Mouse (Mus musculus) spleen, adult 2 months (tissue): Measurements from ENCODE around the gene Patj. TPM values are rescaled to one million over a fixed set of nuclear protein-coding genes. Genes with fewer than 3 reads are reported as not detected.

Experiments
- DNase-seq, 2 experiments: peaks; one replicate each; pipeline versions ENCODE4 v3.0.0 to v3.0.0-alpha.2; 2012 to 2021; ENCODE audit warnings: low spot score in 2 of 2, low read depth in 1 of 2
- H3K27ac ChIP-seq: fragments of 200-500 bp; 2 replicates; pipeline ENCODE4 v1.5.1; 2012; ENCODE audit warnings: low read length, inconsistent platforms; ENCODE audit not compliant: insufficient read depth
- H3K27me3 ChIP-seq: fragments of 200-500 bp; 2 replicates; pipeline ENCODE4 v1.6.1; 2012; ENCODE audit warnings: mild to moderate bottlenecking, moderate library complexity, low read length, inconsistent platforms; ENCODE audit not compliant: control insufficient read depth, insufficient read depth
- H3K36me3 ChIP-seq: fragments of 200-500 bp; 2 replicates; pipeline ENCODE4 v1.6.1; 2012; ENCODE audit warnings: mild to moderate bottlenecking, low read length, inconsistent platforms; ENCODE audit not compliant: control insufficient read depth, insufficient read depth
- H3K4me1 ChIP-seq: fragments of 200-500 bp; 2 replicates; pipeline ENCODE4 v1.6.1; 2011; ENCODE audit warnings: inconsistent platforms; ENCODE audit not compliant: control insufficient read depth, insufficient read depth, insufficient read length
- H3K4me3 ChIP-seq: fragments of 200-500 bp; 2 replicates; pipeline ENCODE4 v1.5.1; 2011; ENCODE audit warnings: mild to moderate bottlenecking, inconsistent platforms; ENCODE audit not compliant: insufficient read depth, insufficient read length; ENCODE audit errors: extremely low read depth
- CTCF ChIP-seq: fragments of 200-500 bp; IDR thresholded peaks from 2 replicates; pipeline ENCODE4 v1.5.1; 2011; ENCODE audit warnings: mild to moderate bottlenecking, inconsistent platforms; ENCODE audit not compliant: insufficient read depth, insufficient read length, insufficient replicate concordance; ENCODE audit errors: extremely low read depth
- POLR2A ChIP-seq: fragments of 200-500 bp; IDR thresholded peaks from 2 replicates; pipeline ENCODE4 v1.6.1; 2011; ENCODE audit warnings: low read depth, low read length, inconsistent platforms
- WGBS: fragments of 180-500 bp; shearing (Covaris S2); methylation state at CpG from one replicate; pipeline ENCODE4 v1.1.7; 2018; 5-methylcytosine and 5-hydroxymethylcytosine counted together
- polyA plus RNA-seq: library from polyadenylated mRNA; depleted of rRNA; stranded (reverse); fragments of >200 nt; gene quantifications from 2 replicates; pipeline ENCODE4 v1.2.3, GENCODE M21; 2012

The Patj gene
- polyA plus RNA-seq, 1 experiment = 4.9 TPM

- DNase-seq = no peak
- WGBS = 92% methylated on average over 8 of the region's 8 CpGs
- TF ChIP-seq CTCF (no peak), POLR2A (no peak)
Observed at GRCm38 (mm10) chr4:98428371-98428770, 32.8 kb downstream of the Patj start.

GRCm38 (mm10) chr4:98435641-98436457 is 40.3 kb downstream of the Patj start:
- H3K4me1 ChIP-seq = peaks cover 11% of the 10 kb centered on the region
- WGBS = 67% methylated on average over 10 of the region's 10 CpGs
- H3K27me3 ChIP-seq = no peaks in the 10 kb centered on the region
- TF ChIP-seq POLR2A (no peak), CTCF (no peak)
- peak; percentile 4 to 7 for DNase-seq
- H3K36me3 ChIP-seq = no peaks in the 10 kb centered on the region
- H3K27ac ChIP-seq = peak overlapping the region; percentile 86
- no peak overlapping the region for H3K4me3 ChIP-seq

More at GRCm38 (mm10) chr4:98428371-98428770, 32.8 kb downstream of the Patj start:
- Histone ChIP-seq H3K4me1 (no peaks in the 10 kb centered on the region), H3K36me3 (no peaks in the 10 kb centered on the region), H3K27me3 (no peaks in the 10 kb centered on the region), H3K4me3 (no peak overlapping the region), H3K27ac (no peak overlapping the region)

GRCm38 (mm10) chr4:98436664-98437363 is 41.2 kb downstream of the Patj start:
- H3K36me3 ChIP-seq = no peaks in the 10 kb centered on the region
- H3K4me3 ChIP-seq = peak overlapping the region; percentile 63
- no peak for TF ChIP-seq CTCF
- H3K27ac ChIP-seq = peak overlapping the region; percentile 95
- peak; percentile 65 to 91 for DNase-seq
- H3K4me1 ChIP-seq = peaks cover 11% of the 10 kb centered on the region
- H3K27me3 ChIP-seq = no peaks in the 10 kb centered on the region
- 2% methylated on average over 12 of the region's 12 CpGs for WGBS

- 58% methylated on average over 8 of the region's 8 CpGs for WGBS
- Histone ChIP-seq H3K4me1 (peaks cover 11% of the 10 kb centered on the region), H3K4me3 (no peak overlapping the region), H3K27me3 (no peaks in the 10 kb centered on the region), H3K27ac (peak overlapping the region; percentile 6; the same call in 1 of the 2 replicates), H3K36me3 (no peaks in the 10 kb centered on the region)
- peak in 1 of 2 experiments; percentile 8 for DNase-seq
- no peak for TF ChIP-seq CTCF
- no peak for TF ChIP-seq POLR2A
Observed at GRCm38 (mm10) chr4:98439261-98440005, 43.8 kb downstream of the Patj start.

- TF ChIP-seq CTCF = no peak
- no peak for TF ChIP-seq POLR2A
- Histone ChIP-seq H3K36me3 (no peaks in the 10 kb centered on the region), H3K27ac (no peak overlapping the region), H3K4me1 (peaks cover 3% of the 10 kb centered on the region), H3K27me3 (no peaks in the 10 kb centered on the region), H3K4me3 (no peak overlapping the region)
- WGBS = 83% methylated on average over 3 of the region's 3 CpGs
- no peak for DNase-seq
Observed at GRCm38 (mm10) chr4:98441248-98441647, 45.7 kb downstream of the Patj start.

GRCm38 (mm10) chr4:98444437-98445139 is 49.0 kb downstream of the Patj start:
- Histone ChIP-seq H3K36me3 (no peaks in the 10 kb centered on the region), H3K27me3 (no peaks in the 10 kb centered on the region), H3K27ac (no peak overlapping the region), H3K4me3 (no peak overlapping the region), H3K4me1 (no peaks in the 10 kb centered on the region)
- TF ChIP-seq CTCF (peak; percentile 47; the same call in 1 of the 2 replicates), POLR2A (no peak)
- WGBS = 86% methylated on average over 10 of the region's 10 CpGs
- DNase-seq = peak; percentile 19 to 60
